ENCODE assay signal across 10 mouse cellular contexts in the genomic region with DNA sequence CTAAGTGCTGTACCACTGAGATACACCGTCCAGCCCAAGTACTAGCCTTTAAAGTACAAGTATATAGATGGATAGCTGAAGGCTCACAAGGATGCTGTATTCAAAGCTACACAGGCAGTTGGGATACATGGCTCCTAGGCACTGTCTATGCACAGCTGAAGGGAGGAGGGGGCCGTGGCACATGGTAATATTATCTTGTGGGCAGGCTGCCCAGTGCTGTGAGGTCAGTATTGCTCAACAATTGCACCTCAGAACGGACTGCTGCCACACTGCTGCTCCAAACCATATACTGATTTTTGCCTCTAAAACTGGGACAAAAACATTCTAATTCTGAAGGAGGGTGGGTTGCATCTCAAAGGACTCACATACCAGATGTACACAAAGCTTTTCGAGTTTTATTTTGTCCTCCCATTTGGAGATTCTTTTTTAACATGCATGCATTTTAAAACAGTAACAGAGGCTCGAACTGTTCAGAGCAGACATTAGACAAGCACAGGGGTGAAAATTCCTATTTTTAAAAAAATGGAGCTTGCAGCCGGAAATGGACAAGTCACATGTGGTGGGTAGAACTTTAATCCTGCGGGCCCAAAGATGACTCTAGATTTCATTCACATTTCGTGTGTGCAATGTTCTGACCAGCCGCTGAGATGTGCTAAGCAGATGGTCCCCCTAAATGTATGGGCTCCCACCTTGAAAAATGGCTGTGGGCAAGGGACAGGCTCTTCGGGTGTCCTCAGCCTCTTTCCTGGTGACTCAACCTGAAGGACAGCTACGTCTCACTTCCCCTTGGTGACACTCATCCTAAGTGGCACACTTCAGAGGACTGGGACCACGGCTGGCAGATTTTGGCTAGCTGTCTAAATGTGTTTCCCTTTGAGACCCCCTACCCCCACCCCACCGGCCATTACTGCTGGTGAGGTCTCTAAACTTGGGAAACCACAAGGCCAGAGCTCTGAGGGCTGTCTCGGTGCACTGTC. TPM values are rescaled to one million over a fixed set of nuclear protein-coding genes. Genes with fewer than 3 reads are reported as not detected.
DNase-seq lines count a peak whose midpoint lies in the region; TF ChIP-seq lines count a peak whose summit lies in the region.
"Had no signal": no experiment of that assay in that cellular context is flagged by ENCODE, and none has a peak within 500 bp of the region (broad histone marks: within the 10 kb centered on the region; RNA-seq: fewer than 3 reads in every experiment).

No protein-coding gene starts in this region.

- peak; percentile 82 for DNase-seq in gastrocnemius, adult 2 months
- no peak for DNase-seq in gastrocnemius, postnatal 4 days (ENCODE audit: low spot score in 2 of 2)
- DNase-seq in right cerebral cortex, postnatal 10 days (ENCODE audit: low spot score in 2 of 2), result peak; percentile 70 to 74
- no peak for DNase-seq in right cerebral cortex, postnatal 36 days (ENCODE audit: low spot score in 2 of 2)
- DNase-seq in gastrocnemius, postnatal 36 days, result peak; percentile 50 to 60
- peak; percentile 64 for DNase-seq in skeletal muscle tissue, adult 2 months (ENCODE audit: low read depth, low spot score)
- DNase-seq in ovary, postnatal 10 days (ENCODE audit: low spot score), result no peak
- no peak for DNase-seq in layer of hippocampus, postnatal 14 days (ENCODE audit: low spot score in 2 of 2)
- DNase-seq: kidney, adult 11 months had no signal

- intact Hi-C loops in gastrocnemius, adult 2 months (cut with DNase I), result no loop called here
- intact Hi-C loops in gastrocnemius, postnatal 36 days (cut with DNase I), result no loop called here

- TF ChIP-seq CTCF in gastrocnemius, adult 2 months (IDR thresholded peaks at IDR 0.05), result no peak

- no peak overlapping the region for H3K4me3 ChIP-seq in gastrocnemius, adult 2 months
- H3K4me3 ChIP-seq: embryonic facial prominence, embryonic 13.5 days had no signal

- H3K27ac ChIP-seq in gastrocnemius, adult 2 months, result peak overlapping the region; percentile 87
- H3K27ac ChIP-seq: embryonic facial prominence, embryonic 13.5 days had no signal

RNA-seq across cellular contexts. Expression of a gene that starts 11.9 kb away (rescaled TPM):
- total RNA-seq in gastrocnemius, adult 2 months (2021), result 100 to 1,000 TPM; 141 to 159 TPM
- 100 to 1,000 TPM; 203 to 227 TPM for total RNA-seq in gastrocnemius, postnatal 4 days (2021)
- 100 to 1,000 TPM; 124 to 129 TPM for total RNA-seq in gastrocnemius, postnatal 36 days (2021)
- 100 to 1,000 TPM; 140 to 149 TPM for total RNA-seq in layer of hippocampus, postnatal 14 days (2021)

RNA-seq across cellular contexts. Expression of a gene that starts 14.8 kb away (rescaled TPM):
- total RNA-seq in gastrocnemius, adult 2 months (2021), result 1 to 10 TPM; 1.7 to 2.9 TPM
- total RNA-seq in gastrocnemius, postnatal 4 days (2021), result 10 to 100 TPM; 27.3 to 33.0 TPM
- total RNA-seq in gastrocnemius, postnatal 36 days (2021), result 1 to 10 TPM; 2.1 to 2.3 TPM
- total RNA-seq in layer of hippocampus, postnatal 14 days (2021), result 10 to 100 TPM; 29.9 to 32.7 TPM

RNA-seq across cellular contexts. Expression of a gene that starts 29.4 kb away (rescaled TPM):
- 10 to 100 TPM; 59.3 to 66.2 TPM for total RNA-seq in gastrocnemius, adult 2 months (2021)
- 10 to 100 TPM; 62.7 to 64.2 TPM for total RNA-seq in gastrocnemius, postnatal 4 days (2021)
- 10 to 100 TPM; 44.0 to 47.0 TPM for total RNA-seq in gastrocnemius, postnatal 36 days (2021)
- 100 to 1,000 TPM; 115 to 118 TPM for total RNA-seq in layer of hippocampus, postnatal 14 days (2021)

RNA-seq across cellular contexts. Expression of a gene that starts 29.4 kb away (rescaled TPM):
- total RNA-seq in gastrocnemius, adult 2 months (2021), result 100 to 1,000 TPM in 1 of 2 experiments, 10 to 100 TPM in 1; 96.2 to 111 TPM
- 10 to 100 TPM; 65.5 to 72.0 TPM for total RNA-seq in gastrocnemius, postnatal 4 days (2021)
- total RNA-seq in gastrocnemius, postnatal 36 days (2021), result 100 to 1,000 TPM; 103 to 108 TPM
- total RNA-seq in layer of hippocampus, postnatal 14 days (2021), result 10 to 100 TPM; 47.1 to 50.2 TPM

RNA-seq across cellular contexts. Expression of a gene that starts 51.3 kb away (rescaled TPM):
- total RNA-seq in gastrocnemius, adult 2 months (2021), result 1 to 10 TPM; 6.2 to 6.5 TPM
- total RNA-seq in gastrocnemius, postnatal 4 days (2021), result 10 to 100 TPM; 13.4 to 13.5 TPM
- 1 to 10 TPM; 5.5 to 5.7 TPM for total RNA-seq in gastrocnemius, postnatal 36 days (2021)
- 10 to 100 TPM; 21.3 to 21.4 TPM for total RNA-seq in layer of hippocampus, postnatal 14 days (2021)

Comparison
In these comparisons a context has a peak if more than half of its experiments do, and no peak if none do; other contexts are left out.
1. DNase-seq: peak in gastrocnemius, adult 2 months (single experiment), right cerebral cortex, postnatal 10 days (2 of 2), gastrocnemius, postnatal 36 days (2 of 2) and skeletal muscle tissue, adult 2 months (single experiment); none in gastrocnemius, postnatal 4 days (0 of 2), right cerebral cortex, postnatal 36 days (0 of 2), ovary, postnatal 10 days (single experiment) and layer of hippocampus, postnatal 14 days (0 of 2).
2. RNA of a gene that starts 14.8 kb away (total RNA-seq): 27.3 to 33.0 TPM in gastrocnemius, postnatal 4 days and 29.9 to 32.7 TPM in layer of hippocampus, postnatal 14 days; 1.7 to 2.9 TPM in gastrocnemius, adult 2 months and 2.1 to 2.3 TPM in gastrocnemius, postnatal 36 days; every median in the first group is over 4 times any median in the second.